Mouse (Mus musculus) heart, embryonic 16.5 days (tissue): ENCODE data around the gene Vav3. TPM values are rescaled to one million over a fixed set of nuclear protein-coding genes. Genes with fewer than 3 reads are reported as not detected.
A peak's percentile ranks its signal among the peaks of the same experiment; 100 is the strongest.

Experiments
- ATAC-seq: fragments of 200-750 bp; cut with Nextera tagmentation; replicated peaks from 2 replicates; pipeline ENCODE4 v1.8.0; 2017; ENCODE audit warnings: moderate number of reproducible peaks; ENCODE audit not compliant: insufficient read depth, low FRiP score; ENCODE audit errors: extremely low read depth
- H3K27ac ChIP-seq: fragments of 300-500 bp; sonication (generic); 2 replicates; pipeline ENCODE4 v1.5.1; 2014; ENCODE audit warnings: mild to moderate bottlenecking, low read length, control low read depth, moderate library complexity
- H3K27me3 ChIP-seq: fragments of 300-500 bp; sonication (generic); 2 replicates; pipeline ENCODE4 v1.6.1; 2014; ENCODE audit warnings: low read length, mixed read lengths; ENCODE audit not compliant: control insufficient read depth, insufficient read depth
- H3K36me3 ChIP-seq: fragments of 300-500 bp; sonication (generic); 2 replicates; pipeline ENCODE4 v1.6.1; 2014; ENCODE audit not compliant: control insufficient read depth, insufficient read depth
- H3K4me1 ChIP-seq: fragments of 300-500 bp; sonication (generic); 2 replicates; pipeline ENCODE4 v1.6.1; 2014; ENCODE audit warnings: low read length, mixed read lengths; ENCODE audit not compliant: control insufficient read depth, insufficient read depth
- H3K4me2 ChIP-seq: fragments of 300-500 bp; sonication (generic); 2 replicates; pipeline ENCODE4 v1.6.1; 2014; ENCODE audit warnings: low read depth, mild to moderate bottlenecking, control low read depth, low read length
- H3K4me3 ChIP-seq: fragments of 300-500 bp; sonication (generic); 2 replicates; pipeline ENCODE4 v1.5.1; 2014; ENCODE audit warnings: mild to moderate bottlenecking, control low read depth, low read length
- H3K9ac ChIP-seq: fragments of 300-500 bp; sonication (generic); 2 replicates; pipeline ENCODE4 v1.6.1; 2014; ENCODE audit warnings: low read length, control low read depth
- H3K9me3 ChIP-seq: fragments of 300-500 bp; sonication (generic); replicated peaks from 2 replicates; pipeline ENCODE4 v1.6.1; 2016; ENCODE audit warnings: low read length; ENCODE audit not compliant: control insufficient read depth
- WGBS: fragments of 180-500 bp; shearing (Covaris S2); extraction: QIAGEN DNeasy Blood & Tissue Kit; methylation state at CpG from one replicate; pipeline ENCODE4 v1.1.7; 2014; 5-methylcytosine and 5-hydroxymethylcytosine counted together
- polyA plus RNA-seq: library from polyadenylated mRNA; unstranded; fragments of >200 nt; fragmentation: Nextera tagmentation; extraction: Ambion mirVana; gene quantifications from 2 replicates; pipeline ENCODE4 v1.2.1, GENCODE M21; 2015

Gene Vav3
- polyA plus RNA-seq, 1 experiment from 2014 or later = 8.0 TPM

DNA sequence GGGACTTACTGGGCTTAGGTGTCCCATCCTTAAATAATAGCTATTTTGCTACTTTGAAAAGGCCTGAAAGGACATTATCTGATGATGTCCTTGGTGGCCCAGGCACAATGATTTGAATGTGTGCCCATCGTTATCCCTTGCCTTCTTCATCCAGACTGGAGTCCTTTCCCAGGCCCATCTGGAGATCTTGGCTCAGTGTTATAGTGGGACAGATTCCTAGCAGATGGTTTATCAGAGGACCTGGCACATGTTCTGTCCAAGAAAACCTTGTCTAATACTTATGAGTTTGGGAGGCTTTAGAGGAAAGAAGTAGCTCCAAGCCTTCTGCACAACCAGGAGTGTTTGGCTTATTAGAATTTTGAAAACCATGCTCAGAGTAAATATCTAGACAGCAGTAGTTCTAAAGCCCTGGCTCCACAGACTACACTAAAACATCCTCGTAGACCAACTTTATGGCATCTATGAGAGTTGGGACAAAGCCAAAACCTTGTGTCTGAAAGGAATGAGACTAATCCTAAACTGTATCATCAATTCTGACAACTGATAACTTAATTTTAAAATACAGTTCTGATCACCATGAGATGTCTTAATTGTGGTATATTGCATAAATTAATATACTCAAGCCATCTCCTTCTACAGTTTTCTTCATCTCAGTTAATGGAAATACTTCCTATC lies 367.5 kb downstream of the Vav3 start:
- H3K4me1 ChIP-seq = no peaks in the 10 kb centered on the region
- no peak for ATAC-seq
- H3K27ac ChIP-seq = no peak overlapping the region
- H3K4me3 ChIP-seq = no peak overlapping the region
- H3K4me2 ChIP-seq = no peak overlapping the region
- 79% methylated on average over 2 of the region's 2 CpGs for WGBS
- H3K9me3 ChIP-seq = no peaks in the 10 kb centered on the region
- H3K27me3 ChIP-seq = no peaks in the 10 kb centered on the region
- H3K36me3 ChIP-seq = no peaks in the 10 kb centered on the region
- no peak overlapping the region for H3K9ac ChIP-seq

- no peak overlapping the region for H3K4me2 ChIP-seq
- no peaks in the 10 kb centered on the region for H3K4me1 ChIP-seq
- H3K27me3 ChIP-seq = no peaks in the 10 kb centered on the region
- no peaks in the 10 kb centered on the region for H3K36me3 ChIP-seq
- no peak overlapping the region for H3K9ac ChIP-seq
- no peak for ATAC-seq
- WGBS = 90% methylated on average over 7 of the region's 7 CpGs
- no peak overlapping the region for H3K27ac ChIP-seq
- H3K4me3 ChIP-seq = no peak overlapping the region
- H3K9me3 ChIP-seq = no peaks in the 10 kb centered on the region
These were observed 371.3 kb downstream of the Vav3 start for GRCm38 (mm10) chr3:109711751-109712150.

DNA sequence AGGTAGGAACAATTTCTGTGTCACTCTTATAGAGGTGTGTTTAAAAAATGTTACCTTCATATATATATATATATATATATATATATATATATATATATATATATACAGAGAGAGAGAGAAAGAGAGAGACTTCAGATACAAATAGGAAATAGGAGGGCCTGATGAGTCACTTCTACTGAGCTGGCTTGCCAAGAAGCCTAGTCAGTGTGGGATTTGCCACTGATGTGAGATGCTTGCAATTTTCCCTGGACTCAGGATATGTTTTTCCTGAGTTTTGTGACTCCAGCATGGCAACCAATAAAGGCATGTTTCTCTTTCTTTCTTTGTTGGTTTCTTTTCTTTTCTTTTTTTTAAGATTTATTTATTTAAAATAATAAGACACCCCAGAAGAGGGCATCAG lies 374.0 kb downstream of the Vav3 start:
- Histone ChIP-seq H3K36me3 (no peaks in the 10 kb centered on the region), H3K27ac (no peak overlapping the region), H3K4me2 (no peak overlapping the region), H3K9ac (no peak overlapping the region), H3K4me1 (no peaks in the 10 kb centered on the region), H3K4me3 (no peak overlapping the region), H3K27me3 (no peaks in the 10 kb centered on the region), H3K9me3 (no peaks in the 10 kb centered on the region)
- ATAC-seq = no peak

DNA sequence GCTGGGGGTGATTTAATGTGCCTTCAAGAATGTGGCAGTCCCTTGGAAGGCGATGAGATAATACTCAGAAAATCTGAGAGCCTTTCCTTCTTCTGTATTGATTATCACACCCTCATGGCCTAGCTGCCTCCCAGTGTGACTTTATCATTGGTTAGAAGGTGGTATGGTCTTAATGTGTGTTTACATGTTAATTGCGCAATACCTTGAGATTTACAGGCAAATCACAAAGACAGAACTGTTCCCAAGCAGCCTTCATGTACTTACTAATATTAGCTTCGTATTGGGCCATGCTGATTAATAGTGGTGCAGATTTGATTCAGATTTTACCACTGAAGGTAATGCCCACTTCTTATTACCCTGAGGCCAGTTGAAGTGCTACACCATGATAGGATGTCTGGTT lies 381.3 kb downstream of the Vav3 start:
- Histone ChIP-seq H3K27ac (no peak overlapping the region), H3K9ac (no peak overlapping the region)
- 86% methylated on average over 3 of the region's 3 CpGs for WGBS

DNA sequence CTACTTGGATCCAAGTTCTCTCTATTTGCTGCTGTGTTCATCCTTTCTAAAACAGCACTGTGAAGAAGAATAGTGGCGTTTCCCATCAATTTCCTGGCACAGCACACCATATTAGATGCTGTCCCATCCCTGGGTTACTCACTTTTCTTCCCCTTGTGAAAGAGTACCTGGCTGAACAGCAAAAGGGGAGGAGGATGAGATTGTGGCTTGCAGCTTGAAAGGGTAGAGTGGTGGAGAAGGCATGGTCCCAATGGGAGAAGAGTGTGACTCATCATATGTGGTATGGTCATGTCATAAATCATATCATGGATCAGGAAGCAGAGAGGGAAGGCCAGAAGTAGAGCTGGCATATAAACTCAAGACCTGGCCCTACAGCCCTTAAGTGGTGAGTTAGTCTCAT lies 386.3 kb downstream of the Vav3 start:
- ATAC-seq = no peak
- H3K27me3 ChIP-seq = no peaks in the 10 kb centered on the region
- no peaks in the 10 kb centered on the region for H3K36me3 ChIP-seq
- H3K4me1 ChIP-seq = no peaks in the 10 kb centered on the region
- no peak overlapping the region for H3K4me2 ChIP-seq
- H3K9ac ChIP-seq = no peak overlapping the region
- no peak overlapping the region for H3K4me3 ChIP-seq
- no peak overlapping the region for H3K27ac ChIP-seq
- WGBS = 77% methylated on average over 1 of the region's 1 CpGs
- H3K9me3 ChIP-seq = no peaks in the 10 kb centered on the region

More for the DNA sequence above, 381.3 kb downstream of the Vav3 start:
- Histone ChIP-seq H3K9me3 (no peaks in the 10 kb centered on the region), H3K4me1 (no peaks in the 10 kb centered on the region), H3K4me2 (no peak overlapping the region), H3K27me3 (no peaks in the 10 kb centered on the region), H3K36me3 (no peaks in the 10 kb centered on the region), H3K4me3 (no peak overlapping the region)
- ATAC-seq = no peak

DNA sequence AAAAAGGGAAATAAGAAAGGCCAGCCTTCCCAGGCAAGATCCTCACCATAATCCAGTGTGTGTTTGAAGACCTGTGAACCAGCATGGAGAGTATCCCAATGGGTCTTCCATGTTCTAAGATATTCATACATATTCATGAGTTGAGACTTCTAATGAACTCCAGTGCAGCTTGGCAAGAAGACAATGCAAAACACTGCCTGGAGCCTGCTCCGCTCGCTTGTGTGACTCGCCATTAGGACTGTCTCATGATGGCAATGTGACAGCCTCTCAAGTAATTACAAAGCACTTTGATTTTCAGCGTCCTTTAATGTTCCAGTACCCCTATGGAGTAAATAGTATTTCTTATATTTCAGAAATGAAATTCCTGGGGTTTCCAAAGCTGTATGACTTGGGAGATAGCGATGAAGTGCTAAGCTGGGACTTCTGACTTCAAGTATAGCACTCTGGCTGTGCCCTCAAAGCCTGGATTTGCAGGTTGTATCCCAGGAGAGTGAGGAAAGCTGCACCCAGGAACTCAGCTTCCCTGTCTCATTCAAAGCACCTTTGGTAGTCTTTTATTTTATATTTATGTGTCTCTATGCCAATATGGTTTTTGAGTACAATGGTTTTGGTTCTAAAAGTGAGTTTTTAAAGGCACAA lies 391.3 kb downstream of the Vav3 start:
- 68% methylated on average over 5 of the region's 5 CpGs for WGBS
- no peaks in the 10 kb centered on the region for H3K27me3 ChIP-seq
- H3K4me1 ChIP-seq = 0 out of 2 replicates have a peak, but pooled peaks cover 2% of the 10 kb centered on the region
- H3K4me3 ChIP-seq = no peak overlapping the region
- H3K9me3 ChIP-seq = no peaks in the 10 kb centered on the region
- no peak for ATAC-seq
- H3K9ac ChIP-seq = no peak overlapping the region
- no peak overlapping the region for H3K4me2 ChIP-seq
- H3K27ac ChIP-seq = no peak overlapping the region
- no peaks in the 10 kb centered on the region for H3K36me3 ChIP-seq

DNA sequence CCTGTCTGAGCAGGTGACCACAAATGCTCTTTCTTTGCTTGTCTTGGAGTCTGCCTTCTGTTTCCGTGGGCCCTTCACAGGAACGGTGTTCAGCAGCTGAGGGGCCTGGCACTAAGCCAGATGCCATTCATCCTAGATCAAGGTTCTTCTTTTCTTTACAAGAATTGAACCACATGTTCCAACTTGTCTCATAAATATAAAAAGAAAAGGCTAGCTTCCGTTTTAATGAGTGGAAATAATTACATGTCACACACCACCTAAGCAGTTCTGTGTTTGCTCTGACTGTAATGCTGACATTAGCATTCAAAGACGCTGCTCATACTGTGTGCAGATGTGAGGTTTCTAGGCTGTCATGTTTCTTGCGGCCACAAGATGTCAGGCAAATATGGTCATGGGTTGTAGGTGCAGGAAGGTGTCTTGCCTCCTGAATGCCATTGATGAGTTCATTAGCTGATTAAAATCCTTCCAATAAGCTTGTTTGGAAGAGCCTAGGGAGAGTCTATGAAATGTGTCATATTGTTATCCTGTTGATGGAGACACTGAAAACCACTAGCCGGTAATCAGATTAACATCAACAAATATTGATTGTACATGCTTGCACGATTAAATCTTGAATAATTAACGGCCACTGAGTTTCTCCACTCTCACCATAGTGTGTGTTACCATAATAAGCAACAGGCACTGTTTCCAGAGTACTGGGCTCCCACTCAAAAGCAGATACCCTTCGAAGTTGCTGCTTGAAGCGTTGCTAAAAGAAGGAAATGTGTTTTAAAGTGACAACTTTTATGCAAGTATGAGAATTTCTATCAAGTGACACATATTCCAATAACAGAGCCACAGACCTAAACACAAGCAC lies 392.1 kb downstream of the Vav3 start:
- peak; percentile 67 for ATAC-seq
- H3K9ac ChIP-seq = no peak overlapping the region
- 0 out of 2 replicates have a peak, but pooled peaks cover 2% of the 10 kb centered on the region for H3K4me1 ChIP-seq
- H3K27me3 ChIP-seq = no peaks in the 10 kb centered on the region
- no peak overlapping the region for H3K27ac ChIP-seq
- no peaks in the 10 kb centered on the region for H3K9me3 ChIP-seq
- WGBS = 43% methylated on average over 10 of the region's 10 CpGs
- H3K36me3 ChIP-seq = no peaks in the 10 kb centered on the region
- no peak overlapping the region for H3K4me3 ChIP-seq
- no peak overlapping the region for H3K4me2 ChIP-seq
